Mouse (Mus musculus) telencephalon, adult 2 months (tissue): ENCODE measurements at regions not wholly inside any gene's neighbourhood (a gene's known extent, or its start where the extent isn't known, plus 50 kb on each side); places are given as distances from the start of the nearest gene placed in this dataset.
"Not testable (repeated sequence)": the region's sequence is repeated elsewhere in the genome, so short reads cannot be mapped to it uniquely, and the experiment has no call there.

Experiments
- DNase-seq: peaks from one replicate; pipeline ENCODE4 v3.0.0-alpha.2; 2011; ENCODE audit warnings: low read depth, low spot score

DNA sequence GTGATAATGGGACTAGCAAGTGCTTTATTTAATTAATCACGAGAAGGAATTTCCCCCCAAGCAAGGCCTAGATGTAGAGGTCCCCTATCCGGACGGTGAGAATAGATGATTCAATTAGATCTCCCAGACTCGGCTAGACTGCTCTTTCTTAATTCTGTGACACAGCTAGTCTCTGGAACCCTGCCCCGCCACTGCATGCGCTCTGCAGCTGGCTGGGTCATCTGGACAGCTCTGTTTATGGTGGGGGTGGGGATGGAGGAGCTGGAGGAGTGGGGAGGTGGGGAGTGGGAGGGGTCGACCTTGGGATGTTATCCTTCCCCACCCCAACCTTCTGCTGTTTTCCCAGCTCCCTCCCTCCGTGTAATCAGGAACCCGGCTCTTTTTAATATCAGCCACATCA is 147.5 kb upstream of the Sfswap start:
- no peak for DNase-seq

DNA sequence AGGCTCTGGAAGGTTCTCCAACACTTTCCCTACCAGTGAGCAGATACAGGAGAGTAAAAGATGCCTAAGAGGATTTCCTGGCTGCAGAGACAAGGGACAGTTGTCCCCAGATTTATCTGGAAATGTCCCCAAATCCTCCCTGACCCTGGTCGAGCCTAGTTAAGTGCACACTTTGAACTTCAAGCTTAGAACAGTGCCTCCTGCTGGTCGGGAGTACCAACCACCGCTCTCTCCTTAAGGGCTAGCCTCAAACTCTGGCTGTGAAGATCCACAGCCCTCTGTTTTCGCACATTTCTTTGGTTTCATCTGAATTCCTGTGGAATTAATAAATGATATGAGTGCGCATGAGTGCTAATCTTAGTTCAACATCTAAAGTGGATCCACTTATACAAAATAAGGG is 146.1 kb upstream of the Sfswap start:
- DNase-seq: no peak

DNA sequence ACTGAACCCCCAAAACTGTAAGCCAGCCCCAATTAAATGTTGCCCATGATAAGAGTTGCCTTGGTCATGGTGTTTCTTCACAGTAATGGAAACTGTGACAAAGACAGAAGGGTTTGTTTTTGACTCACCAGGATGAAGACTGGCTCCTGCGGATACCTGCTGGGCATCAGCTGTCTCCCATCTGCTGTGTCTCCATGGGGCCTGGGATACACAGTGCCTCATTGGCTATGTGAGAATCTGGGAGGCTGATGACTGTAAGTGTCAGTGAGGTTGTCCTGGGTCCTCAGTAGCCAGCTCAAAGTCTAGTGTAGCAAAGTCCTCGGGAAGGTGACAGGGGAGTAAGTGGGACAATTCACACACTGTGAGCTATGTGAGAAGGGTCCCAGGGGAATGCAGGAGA is 139.5 kb upstream of the Sfswap start:
- DNase-seq: no peak

GRCm38 (mm10) chr5:129363189-129363588 is 137.8 kb upstream of the Sfswap start:
- DNase-seq: no peak

DNA sequence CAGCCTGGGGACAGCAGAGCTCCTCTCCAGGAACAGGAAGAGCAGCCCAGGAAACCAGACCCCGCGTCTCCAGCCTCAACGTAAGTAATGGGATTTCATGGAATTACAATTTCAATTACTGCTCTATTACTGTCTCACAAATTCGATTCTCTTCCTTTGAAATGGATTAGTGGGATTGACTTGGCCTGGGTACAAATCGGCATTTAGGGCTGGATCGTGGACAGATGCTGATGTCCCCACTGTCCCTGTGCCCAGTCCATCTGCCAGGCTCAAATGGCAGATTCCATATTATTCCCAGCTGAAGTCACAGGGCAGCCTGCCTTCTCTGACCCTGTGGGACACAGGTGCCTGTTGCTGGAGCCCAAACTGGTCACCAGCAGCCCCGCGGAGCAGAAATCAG is 136.0 kb upstream of the Sfswap start:
- DNase-seq: no peak

DNA sequence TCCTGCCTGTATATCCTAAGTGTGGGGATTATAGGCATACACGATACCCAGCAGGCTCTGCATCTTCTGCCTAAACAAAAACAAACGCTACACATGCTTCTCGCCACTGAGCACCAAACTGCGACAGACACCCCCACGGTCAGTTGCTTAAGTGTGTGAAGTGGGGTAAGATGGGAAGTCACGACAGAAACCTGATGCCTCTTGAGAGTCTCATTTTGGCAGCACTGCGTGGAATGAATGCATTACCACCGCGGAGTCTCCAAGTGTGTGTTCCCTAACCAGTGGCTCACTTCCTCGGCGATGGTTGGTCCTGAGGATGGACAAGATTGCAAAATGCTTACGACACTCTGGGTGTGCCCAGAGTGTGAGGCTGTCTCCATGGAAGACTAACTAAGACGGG is 133.8 kb upstream of the Sfswap start:
- peak; percentile 34 for DNase-seq

GRCm38 (mm10) chr5:129380861-129381260 is 120.2 kb upstream of the Sfswap start:
- DNase-seq: no peak

GRCm38 (mm10) chr5:129384976-129385375 is 116.0 kb upstream of the Sfswap start:
- DNase-seq: peak; percentile 34

DNA sequence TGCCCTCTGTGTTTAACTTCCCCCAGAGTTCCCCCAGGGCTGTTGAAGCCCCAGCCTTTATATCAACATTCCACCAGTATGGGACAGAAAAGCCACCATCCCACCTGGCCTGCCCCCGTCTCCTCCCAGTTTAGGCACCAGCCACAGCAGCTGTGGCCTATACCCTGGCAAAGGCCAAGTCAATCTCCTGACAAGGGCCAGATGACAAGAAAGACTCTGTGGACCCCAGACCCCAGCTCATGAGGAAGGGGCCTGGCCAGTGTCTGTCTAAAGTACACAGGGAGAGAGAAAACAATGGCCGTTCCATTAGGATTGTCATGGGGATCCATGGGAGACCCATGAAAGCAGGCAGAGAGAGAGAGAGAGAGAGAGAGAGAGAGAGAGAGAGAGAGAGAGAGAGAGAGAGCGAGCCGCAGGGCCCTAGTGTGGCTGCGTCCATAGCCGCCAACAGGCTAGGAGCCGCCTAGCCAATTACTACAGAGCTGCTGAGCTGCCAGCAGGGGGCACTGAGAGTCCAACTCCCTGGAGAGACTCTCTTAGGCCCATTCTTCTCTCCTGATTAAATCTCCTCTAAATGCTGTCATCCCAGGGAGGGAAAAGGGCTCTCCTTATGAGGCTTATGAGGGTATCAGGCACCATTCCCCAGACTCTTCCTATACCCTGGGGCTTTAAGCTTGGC is 114.9 kb upstream of the Sfswap start:
- not testable (repeated sequence) for DNase-seq

DNA sequence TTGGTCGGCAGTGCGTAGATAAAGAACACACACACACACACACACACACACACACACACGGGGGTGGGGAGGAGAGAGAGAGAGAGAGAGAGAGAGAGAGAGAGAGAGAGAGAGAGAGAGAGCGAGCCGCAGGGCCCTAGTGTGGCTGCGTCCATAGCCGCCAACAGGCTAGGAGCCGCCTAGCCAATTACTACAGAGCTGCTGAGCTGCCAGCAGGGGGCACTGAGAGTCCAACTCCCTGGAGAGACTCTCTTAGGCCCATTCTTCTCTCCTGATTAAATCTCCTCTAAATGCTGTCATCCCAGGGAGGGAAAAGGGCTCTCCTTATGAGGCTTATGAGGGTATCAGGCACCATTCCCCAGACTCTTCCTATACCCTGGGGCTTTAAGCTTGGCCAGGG is 114.3 kb upstream of the Sfswap start:
- not testable (repeated sequence) for DNase-seq

- no peak for DNase-seq
These were observed 113.7 kb upstream of the Sfswap start for GRCm38 (mm10) chr5:129387301-129387700.

GRCm38 (mm10) chr5:129390921-129391371 is 110.1 kb upstream of the Sfswap start:
- DNase-seq: peak; percentile 34

DNA sequence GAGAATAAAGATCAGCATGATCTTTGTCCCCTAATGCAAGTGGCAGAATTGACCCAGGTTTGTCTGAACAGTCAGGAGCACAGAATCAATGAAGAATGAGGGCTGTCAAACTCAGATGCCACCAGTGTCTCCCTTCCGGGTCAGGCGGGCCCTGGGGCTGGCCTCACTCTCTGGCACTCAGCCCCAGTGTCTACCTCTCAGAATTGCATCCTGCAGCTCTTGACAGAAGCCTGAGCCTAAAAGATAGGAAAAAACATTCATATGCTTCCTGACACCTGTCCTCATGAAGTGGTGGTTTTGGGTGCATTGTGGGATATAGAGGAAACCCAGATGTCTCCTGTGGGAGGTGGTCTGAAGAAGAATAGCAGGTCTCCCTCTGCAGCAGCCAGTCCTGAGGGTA is 107.9 kb upstream of the Sfswap start:
- no peak for DNase-seq

DNA sequence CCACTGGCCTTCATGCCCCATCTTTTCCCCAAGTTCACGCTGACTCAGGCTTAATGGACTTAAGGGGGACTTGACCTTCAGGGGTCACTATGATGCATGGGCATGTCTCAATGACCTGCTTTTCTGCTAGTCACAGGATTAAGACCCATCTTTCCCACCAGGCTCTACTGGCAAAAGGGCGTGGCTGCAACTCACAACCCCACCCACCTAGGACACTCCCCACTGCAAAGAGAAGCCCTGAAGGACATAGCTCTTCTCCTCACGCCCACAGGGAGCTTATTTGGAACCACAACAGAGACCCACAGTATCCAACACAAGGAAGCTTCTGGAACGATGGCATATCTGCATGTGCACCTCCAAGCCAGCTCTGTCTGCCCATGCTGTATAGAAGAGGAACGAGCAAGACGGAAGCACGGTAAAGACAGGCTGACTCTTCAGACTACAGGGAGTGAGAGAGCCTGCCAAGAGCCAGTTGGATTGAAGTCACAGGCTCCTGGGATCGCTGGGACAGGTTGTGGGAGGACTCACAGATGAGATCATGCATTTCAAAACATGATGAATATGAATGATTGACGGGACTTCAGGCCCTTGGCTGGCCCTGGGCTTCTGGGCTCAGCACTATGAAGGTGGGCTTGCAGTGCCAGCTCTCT is 107.3 kb upstream of the Sfswap start:
- peak; percentile 57 for DNase-seq

DNA sequence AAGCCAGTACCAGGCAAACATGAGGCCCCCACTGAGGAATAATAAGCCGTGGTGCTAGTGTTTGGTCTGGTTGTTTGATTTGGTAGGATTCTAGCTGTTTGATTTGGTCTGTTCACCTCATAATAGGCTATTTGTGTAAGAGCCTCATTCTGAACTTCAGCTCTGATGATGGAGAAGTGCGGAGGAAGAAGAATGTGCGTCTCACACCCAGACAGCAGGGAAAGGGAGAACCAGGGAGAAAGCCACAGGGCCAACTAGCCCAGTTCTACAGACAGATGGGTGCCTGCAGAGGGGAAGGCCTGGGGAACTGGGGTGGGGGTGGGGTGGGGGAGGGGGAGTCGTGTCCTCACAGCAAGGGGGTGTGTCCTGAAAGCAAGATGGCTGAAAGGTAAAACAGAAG is 106.6 kb upstream of the Sfswap start:
- DNase-seq: peak; percentile 23

DNA sequence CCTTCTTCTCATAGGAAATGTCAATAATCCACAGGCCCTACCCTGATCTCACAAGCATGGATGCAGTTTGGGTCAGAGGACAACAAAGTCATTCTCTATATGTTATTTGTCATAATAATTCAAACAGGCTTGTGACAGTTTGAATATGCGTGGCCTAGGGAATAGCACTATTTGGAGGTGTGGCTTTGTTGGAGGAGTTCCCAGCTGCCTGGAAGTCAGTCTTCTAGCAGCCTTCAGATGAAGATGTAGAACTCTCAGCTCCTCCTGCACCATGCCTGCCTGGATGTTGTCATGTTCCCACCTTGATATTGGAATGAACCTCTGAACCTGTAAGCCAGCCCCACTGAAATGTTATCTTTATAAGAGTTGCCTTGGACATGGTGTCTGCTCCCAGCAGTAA is 103.7 kb upstream of the Sfswap start:
- DNase-seq: no peak

DNA sequence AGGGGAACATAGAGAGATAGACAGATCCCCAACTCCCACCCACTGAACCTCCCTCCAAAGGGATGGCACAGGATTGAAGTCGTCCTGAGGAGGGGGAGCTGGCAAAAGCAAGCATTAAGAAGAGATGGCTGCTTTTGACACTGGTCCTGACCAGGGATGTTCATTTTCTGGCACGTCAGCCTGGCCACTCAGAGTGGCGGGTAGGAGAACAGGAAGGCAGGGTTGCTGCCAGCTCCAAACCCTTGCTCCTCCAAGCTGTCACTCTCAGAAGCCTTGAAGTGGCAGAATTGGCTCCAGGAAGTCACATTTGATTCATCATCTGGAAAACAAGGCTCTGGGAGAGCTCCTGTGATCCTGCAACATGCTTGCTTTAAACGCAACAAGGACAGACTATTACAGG is 94.8 kb upstream of the Sfswap start:
- no peak for DNase-seq

GRCm38 (mm10) chr5:129409440-129410004 is 91.5 kb upstream of the Sfswap start:
- DNase-seq: no peak

- no peak for DNase-seq
These were observed 88.9 kb upstream of the Sfswap start for GRCm38 (mm10) chr5:129412161-129412560.

DNA sequence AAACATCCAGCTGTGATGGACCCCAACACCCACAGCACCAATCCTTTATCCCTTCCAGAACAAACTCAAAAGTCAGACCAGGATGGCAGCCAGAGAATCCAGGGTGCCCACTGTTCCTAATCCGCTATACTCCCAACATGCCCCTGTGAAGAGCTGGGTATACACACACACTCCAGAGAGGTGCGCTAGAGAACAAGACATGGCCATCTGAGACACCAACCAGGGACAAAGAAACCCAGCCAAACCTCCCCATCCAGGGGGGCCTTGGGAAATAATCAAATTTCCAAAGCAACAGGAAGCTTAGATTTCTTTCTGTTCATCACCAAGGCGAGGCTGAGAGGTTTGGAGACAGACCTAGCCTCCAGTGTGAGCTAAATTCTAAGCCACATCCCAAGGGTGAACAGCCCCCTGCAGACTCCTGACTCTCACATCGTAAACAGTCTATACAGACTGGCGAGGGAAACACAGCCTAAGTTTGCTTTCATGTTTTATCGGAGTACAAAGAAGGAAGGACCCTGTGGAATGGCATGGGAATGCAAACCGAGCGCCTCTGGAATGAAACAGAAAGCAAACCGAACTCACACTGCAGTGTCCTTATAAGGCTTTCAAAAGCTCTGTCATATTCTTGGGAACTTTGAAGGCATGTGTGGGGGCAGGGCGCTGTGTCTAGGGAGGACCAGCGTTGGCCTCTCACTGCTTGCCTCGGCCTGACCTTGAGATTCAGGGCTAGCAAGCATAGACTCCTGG is 85.9 kb upstream of the Sfswap start:
- no peak for DNase-seq

GRCm38 (mm10) chr5:129416425-129416824 is 84.6 kb upstream of the Sfswap start:
- peak; percentile 32 for DNase-seq

- DNase-seq: peak; percentile 65
These were observed 83.5 kb upstream of the Sfswap start for GRCm38 (mm10) chr5:129417516-129417915.
